Mouse (Mus musculus): ENCODE data around the gene Olfr332. TPM values are rescaled to one million over a fixed set of nuclear protein-coding genes. Genes with fewer than 3 reads are reported as not detected.

Gene Olfr332
- not detected in 2 replicates for polyA plus RNA-seq (2015; fragmentation: Nextera tagmentation; extraction: Ambion mirVana)

DNA sequence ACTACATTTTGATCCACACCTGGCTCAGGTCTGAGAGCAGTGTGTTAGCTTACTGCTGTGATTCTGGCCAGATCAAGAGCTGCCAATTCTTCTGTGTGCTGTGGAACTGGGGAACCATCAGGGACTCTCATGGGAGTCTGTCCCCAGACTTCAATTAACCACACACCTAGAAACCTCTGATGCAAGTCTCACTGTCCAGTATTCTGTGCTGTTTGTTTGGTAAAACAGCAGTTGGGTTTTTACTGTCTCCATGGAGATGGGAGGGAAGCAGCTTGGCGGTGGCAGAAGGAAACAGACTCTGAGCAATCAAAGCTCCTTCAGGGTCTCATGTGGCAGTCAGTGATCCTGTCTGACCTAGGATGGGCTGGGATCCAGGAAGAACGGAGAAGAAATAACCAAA lies at the start of gene Olfr332:
Gene Olfr332 (minus strand): TSS at position 101 of the 400 bp plus-strand sequence.

DNA sequence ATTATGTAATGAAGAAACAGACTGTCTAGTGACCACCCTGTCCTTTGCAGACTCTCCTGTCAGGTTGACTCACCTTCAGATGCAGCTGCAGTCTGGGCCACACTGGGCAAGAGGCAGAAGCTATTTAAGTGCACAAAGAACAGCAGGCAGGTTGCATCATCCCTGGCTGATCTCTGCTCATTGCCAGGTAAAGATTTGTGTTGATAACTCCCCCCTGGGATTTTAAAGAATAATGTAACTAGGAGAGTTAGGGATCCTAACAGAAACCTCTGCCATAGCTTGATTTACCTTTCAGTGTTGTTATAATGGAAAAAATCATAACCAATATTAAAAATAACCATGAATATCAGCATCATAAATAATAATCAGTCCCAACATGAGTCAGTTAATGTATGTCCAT lies 42.4 kb upstream of the Olfr332 start, which contains the start of gene Olfr330:
Gene Olfr330 (minus strand): TSS at position 101 of the 400 bp plus-strand sequence.

DNA sequence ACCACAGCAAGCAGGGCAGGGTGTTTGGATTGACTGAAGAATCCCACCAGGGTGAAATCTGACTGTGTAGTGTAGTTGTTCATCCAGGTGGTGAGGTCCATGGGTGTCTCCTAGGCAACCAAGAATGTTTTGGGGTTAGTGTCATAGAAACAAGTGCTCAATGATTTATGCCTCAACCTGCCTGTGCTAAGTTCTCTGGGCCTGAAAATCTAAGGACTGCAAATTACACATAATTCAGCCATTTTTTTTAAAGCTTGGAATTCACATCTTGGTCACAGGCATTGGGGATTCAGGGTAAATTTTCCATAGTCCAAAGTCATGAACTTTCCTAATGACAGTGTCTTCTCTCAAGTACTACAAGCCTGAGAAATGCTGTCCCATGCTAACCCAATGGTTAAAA lies 10.1 kb upstream of the Olfr332 start, which contains the start of gene Olfr331:
Gene Olfr331 (minus strand): TSS at position 101 of the 400 bp plus-strand sequence.

DNA sequence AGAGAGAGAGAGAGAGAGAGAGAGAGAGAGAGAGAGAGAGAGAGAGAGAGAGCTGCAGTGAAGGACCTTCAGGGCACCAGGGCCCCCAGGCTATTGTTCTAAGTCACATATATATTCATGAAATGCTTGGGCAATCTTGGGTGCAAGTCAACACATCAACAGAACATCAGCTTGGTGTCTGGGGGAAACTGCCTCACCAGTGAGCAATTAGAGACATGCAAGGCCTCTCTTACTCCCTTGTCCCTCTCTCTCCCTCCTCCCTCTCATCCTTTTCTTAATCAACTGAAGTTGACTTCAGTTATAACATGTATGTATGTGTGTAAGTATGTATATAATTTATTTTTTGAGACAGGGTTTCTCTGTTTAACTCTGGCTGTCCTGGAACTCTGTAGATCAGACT lies 30.2 kb downstream of the Olfr332 start, which contains the start of gene Olfr30:
Gene Olfr30 (minus strand): TSS at position 101 of the 400 bp plus-strand sequence.

DNA sequence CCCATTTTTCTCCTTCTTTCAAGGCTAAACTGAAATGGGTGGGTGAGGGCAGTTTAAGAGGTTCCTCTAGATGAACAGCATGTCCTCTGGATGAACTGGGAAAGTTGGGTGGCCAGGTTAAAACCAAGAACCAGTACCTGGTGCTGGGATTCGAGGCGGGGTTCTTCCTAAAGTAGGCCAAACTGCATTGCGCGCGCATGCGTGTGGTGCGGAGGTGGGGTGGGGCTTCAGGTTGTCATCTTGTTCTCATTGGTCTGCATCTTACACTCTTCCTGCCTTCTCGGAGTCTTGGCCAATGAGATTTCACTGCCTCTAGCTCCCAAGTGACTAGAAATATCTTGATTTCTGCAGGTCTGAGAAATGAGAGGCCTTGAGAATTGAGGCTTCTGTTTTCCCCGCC lies 39.6 kb downstream of the Olfr332 start, which contains the start of gene Lypd9:
Gene Lypd9 (minus strand): TSS at position 165 of the 400 bp plus-strand sequence.

Other genes with a start within 250 kb of the Olfr332 start
- gene 4930438A08Rik, start 217.8 kb downstream of the Olfr332 start, polyA plus RNA-seq (2015; fragmentation: Nextera tagmentation; extraction: Ambion mirVana), result not detected in 2 replicates
- 21.5 and 26.6 TPM in 2 replicates for gene Zfp692, start 185.5 kb downstream of the Olfr332 start, polyA plus RNA-seq (2015; fragmentation: Nextera tagmentation; extraction: Ambion mirVana)
- 48.4 and 48.9 TPM in 2 replicates for gene Zfp672, start 162.2 kb downstream of the Olfr332 start, polyA plus RNA-seq (2015; fragmentation: Nextera tagmentation; extraction: Ambion mirVana)
- 39.3 and 41.8 TPM in 2 replicates for gene Sh3bp5l, start 161.8 kb downstream of the Olfr332 start, polyA plus RNA-seq (2015; fragmentation: Nextera tagmentation; extraction: Ambion mirVana)
- not detected in 2 replicates for gene Lypd8, start 113.5 kb downstream of the Olfr332 start, polyA plus RNA-seq (2015; fragmentation: Nextera tagmentation; extraction: Ambion mirVana)
- gene 1810065E05Rik, start 71.4 kb downstream of the Olfr332 start, polyA plus RNA-seq (2015; fragmentation: Nextera tagmentation; extraction: Ambion mirVana), result not detected in 2 replicates
- gene Gm12253, start 60.0 kb downstream of the Olfr332 start, polyA plus RNA-seq (2015; fragmentation: Nextera tagmentation; extraction: Ambion mirVana), result not detected in 2 replicates
- not detected in 2 replicates for gene Lypd9, start 39.6 kb downstream of the Olfr332 start, polyA plus RNA-seq (2015; fragmentation: Nextera tagmentation; extraction: Ambion mirVana)
- gene Olfr30, start 30.3 kb downstream of the Olfr332 start, polyA plus RNA-seq (2015; fragmentation: Nextera tagmentation; extraction: Ambion mirVana), result not detected in 2 replicates
- not detected in 2 replicates for gene Olfr331, start 10.0 kb upstream of the Olfr332 start, polyA plus RNA-seq (2015; fragmentation: Nextera tagmentation; extraction: Ambion mirVana)
- gene Olfr330, start 42.3 kb upstream of the Olfr332 start, polyA plus RNA-seq (2015; fragmentation: Nextera tagmentation; extraction: Ambion mirVana), result 0.17 TPM in 1 of 2 replicates, not detected in the other
- gene Olfr329-ps, start 53.9 kb upstream of the Olfr332 start, polyA plus RNA-seq (2015; fragmentation: Nextera tagmentation; extraction: Ambion mirVana), result 0.04 and 0.08 TPM in 2 replicates
- gene Olfr328, start 63.1 kb upstream of the Olfr332 start, polyA plus RNA-seq (2015; fragmentation: Nextera tagmentation; extraction: Ambion mirVana), result 0.12 and 0.18 TPM in 2 replicates
- gene Olfr224, start 78.0 kb upstream of the Olfr332 start, polyA plus RNA-seq (2015; fragmentation: Nextera tagmentation; extraction: Ambion mirVana), result 0.09 and 0.23 TPM in 2 replicates
- not detected in 2 replicates for gene Olfr325, start 85.2 kb upstream of the Olfr332 start, polyA plus RNA-seq (2015; fragmentation: Nextera tagmentation; extraction: Ambion mirVana)
- gene Olfr324, start 102.6 kb upstream of the Olfr332 start, polyA plus RNA-seq (2015; fragmentation: Nextera tagmentation; extraction: Ambion mirVana), result 0.21 and 0.41 TPM in 2 replicates
- not detected in 2 replicates for gene 2210407C18Rik, start 123.5 kb upstream of the Olfr332 start, polyA plus RNA-seq (2015; fragmentation: Nextera tagmentation; extraction: Ambion mirVana)
- gene Olfr323, start 137.9 kb upstream of the Olfr332 start, polyA plus RNA-seq (2015; fragmentation: Nextera tagmentation; extraction: Ambion mirVana), result not detected in 2 replicates
- gene Trim58, start 147.9 kb upstream of the Olfr332 start, polyA plus RNA-seq (2015; fragmentation: Nextera tagmentation; extraction: Ambion mirVana), result 0.46 and 0.47 TPM in 2 replicates
- gene Olfr322, start 166.2 kb upstream of the Olfr332 start, polyA plus RNA-seq (2015; fragmentation: Nextera tagmentation; extraction: Ambion mirVana), result not detected in 2 replicates
- not detected in 2 replicates for gene Olfr320, start 188.5 kb upstream of the Olfr332 start, polyA plus RNA-seq (2015; fragmentation: Nextera tagmentation; extraction: Ambion mirVana)
- gene Olfr319, start 206.6 kb upstream of the Olfr332 start, polyA plus RNA-seq (2015; fragmentation: Nextera tagmentation; extraction: Ambion mirVana), result not detected in 2 replicates
- gene Olfr318, start 231.5 kb upstream of the Olfr332 start, polyA plus RNA-seq (2015; fragmentation: Nextera tagmentation; extraction: Ambion mirVana), result not detected in 2 replicates
- not detected in 2 replicates for gene Olfr317, start 246.7 kb upstream of the Olfr332 start, polyA plus RNA-seq (2015; fragmentation: Nextera tagmentation; extraction: Ambion mirVana)

Measured in neural tube, postnatal 0 days (tissue).